Mouse (Mus musculus): ENCODE measurements around the gene G3bp2.

The G3bp2 gene

DNA sequence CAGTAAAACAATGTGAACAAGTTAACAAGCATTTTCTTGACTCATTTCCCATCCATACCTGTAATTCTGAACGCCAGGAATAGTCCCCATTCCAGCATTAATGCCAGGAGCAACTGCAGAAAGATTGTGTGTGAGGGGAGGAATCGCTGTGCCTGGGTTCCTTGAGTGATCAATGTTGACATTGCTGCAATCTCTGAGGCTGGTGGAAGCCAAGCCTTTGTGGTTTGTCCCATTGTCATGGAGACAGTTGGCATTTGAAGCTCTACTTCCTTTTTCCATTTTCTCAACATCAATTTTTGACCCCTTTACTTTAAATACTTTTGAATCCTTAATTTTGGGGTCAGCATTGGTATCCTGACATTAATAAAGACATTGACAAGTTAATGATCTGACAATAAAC is 63.6 kb downstream of the G3bp2 start:
- in situ Hi-C loops (cut with MboI) = no loop called here

DNA sequence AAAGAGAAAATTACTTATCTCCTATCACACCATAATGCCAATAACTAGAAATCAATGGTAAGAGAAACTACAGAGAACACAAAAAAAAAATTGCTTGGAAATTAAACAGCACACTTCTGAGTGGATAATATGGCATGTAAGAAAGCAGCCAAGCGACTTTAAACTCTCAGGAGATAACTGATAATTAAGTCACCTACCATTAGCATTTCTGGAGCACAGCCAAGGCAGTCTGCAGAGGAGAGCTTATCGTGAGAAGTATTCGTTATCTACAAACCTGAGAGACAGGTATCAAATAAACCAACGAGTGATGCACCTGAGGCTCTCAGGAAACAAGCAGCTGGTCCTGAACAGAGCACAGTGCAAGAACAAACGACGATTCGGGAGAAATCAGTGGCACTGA is 71.8 kb downstream of the G3bp2 start:
- in situ Hi-C loops (cut with MboI) = no loop called here

DNA sequence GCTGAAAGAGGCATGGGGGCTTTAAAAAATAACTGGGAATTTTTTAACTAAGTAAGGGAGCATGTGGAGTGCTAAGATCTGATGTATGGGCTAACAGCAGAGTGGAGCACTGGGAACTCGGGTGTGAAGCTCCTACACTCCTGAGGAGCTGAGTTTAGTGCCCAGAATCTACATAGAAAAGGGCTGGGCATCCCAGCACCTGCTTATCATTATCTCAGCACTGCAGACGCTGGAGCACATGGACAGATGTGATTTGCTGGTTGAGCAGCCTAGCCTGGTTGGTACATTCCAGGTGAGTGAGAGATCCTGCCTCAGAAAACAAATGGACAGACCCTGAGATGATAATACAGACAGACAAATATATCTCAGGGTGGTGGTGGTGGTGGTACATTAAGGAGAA is 73.7 kb downstream of the G3bp2 start:
- in situ Hi-C loops (cut with MboI) = no loop called here

DNA sequence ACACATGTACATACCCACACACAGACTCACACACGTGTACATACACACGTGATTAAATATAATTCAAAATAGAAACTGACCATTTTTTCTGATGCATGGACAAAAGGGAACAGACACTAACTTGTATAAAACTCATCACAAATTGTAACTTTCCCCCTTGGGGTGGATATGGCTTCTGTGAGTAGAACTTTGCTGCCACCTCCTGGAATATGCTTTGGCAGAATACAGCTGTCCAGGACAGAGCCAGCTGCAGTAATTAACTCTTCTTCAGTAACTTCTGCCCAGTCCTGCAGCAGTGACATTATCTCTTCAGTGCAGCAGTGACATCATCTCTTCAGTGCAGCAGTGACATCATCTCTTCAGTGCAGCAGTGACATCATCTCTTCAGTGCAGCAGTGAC is 80.5 kb downstream of the G3bp2 start:
- in situ Hi-C loops (cut with MboI) = no loop called here
